Mouse (Mus musculus) small intestine, adult 10 weeks (tissue): ENCODE measurements around the gene Lrit3. TPM values are rescaled to one million over a fixed set of nuclear protein-coding genes. Genes with fewer than 3 reads are reported as not detected.

Experiments
- polyA plus RNA-seq: library from polyadenylated mRNA; stranded (reverse); fragments of 350-450 nt; fragmentation: Illumina TruSeq; extraction: RNeasy Lipid Tissue Mini Kit (QIAGEN cat#74804); gene quantifications from one replicate; pipeline ENCODE4 v1.2.3, GENCODE M21; 2014; ENCODE audit warnings: low replicate concordance

Lrit3 gene
- not detected for polyA plus RNA-seq

DNA sequence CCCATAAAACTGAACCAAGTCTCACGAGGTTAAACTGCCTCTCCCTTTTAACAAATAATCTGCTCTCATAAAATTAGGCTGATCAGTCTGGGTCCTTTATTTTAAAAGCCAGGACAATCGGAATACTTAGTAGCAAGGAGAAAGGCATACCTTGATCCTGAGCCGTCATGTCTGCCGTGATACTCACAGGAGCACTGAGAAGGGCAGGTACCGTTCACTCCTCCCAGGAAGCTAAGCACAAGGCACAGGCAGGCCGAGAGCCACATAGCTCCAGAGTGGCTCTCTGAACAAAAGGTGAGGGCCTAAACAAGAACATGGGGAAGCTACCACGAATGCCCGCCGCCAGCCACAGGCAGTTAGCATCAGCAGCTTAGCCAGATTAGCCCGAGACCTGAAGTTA, at the start of gene Lrit3:
Lrit3 (minus strand) TSS at position 266 of the 400 bp plus-strand sequence.

DNA sequence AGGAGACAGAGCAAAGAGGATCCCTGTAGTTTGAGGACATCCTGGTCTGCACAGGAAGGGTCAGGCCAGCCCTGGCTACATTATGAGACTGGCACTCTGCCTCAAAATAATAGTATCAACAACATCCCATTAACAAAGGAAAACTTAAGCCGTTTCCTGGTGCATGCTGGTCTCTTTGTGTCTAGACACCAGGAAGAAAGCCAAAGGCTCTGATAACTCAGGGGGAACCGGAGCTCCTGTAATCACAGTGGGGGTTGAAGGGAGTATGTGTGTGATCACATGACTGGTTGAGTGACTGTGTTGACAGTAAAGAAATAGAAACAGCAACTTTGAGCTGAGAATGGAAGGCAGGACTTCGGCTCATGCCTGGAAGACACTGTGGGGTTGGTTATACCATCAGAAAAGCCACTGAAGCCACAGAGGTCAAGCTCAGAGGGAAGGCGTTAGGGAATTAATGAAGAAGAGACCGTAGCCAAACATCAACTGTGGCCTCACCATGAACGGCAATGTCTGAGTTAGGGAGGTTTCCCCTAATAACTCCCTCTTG, 31.6 kb upstream of the Lrit3 start, which contains the start of gene Cfi:
Cfi (plus strand) TSS at position 497 of the 547 bp plus-strand sequence.

DNA sequence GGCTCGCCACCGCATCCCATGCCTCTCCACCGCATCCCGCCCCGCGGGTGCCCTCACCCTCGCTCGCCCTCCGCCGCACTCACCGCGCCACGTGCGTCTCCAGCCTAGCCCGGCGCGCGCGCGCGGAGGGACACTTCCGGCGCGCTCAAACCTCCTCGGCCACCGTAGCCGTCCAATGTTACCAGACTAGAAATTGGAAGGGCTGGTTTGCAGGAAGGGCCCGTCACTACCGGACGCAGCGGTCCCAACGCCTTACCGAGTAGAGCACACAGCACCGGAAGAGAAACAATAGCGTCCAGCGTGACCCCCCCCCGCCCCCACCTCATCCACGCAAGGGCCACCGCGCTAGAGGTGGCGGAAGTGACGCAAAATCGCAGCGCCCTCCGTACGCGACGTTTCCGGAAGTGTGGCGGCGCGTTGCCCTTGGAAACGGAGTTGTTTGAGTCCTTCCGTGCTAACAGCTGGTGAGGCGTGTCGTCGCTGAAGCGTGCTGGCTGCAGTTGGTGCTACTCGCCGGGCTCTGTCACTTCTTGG, 27.3 kb upstream of the Lrit3 start, which contains the start of gene Gar1:
Gar1 (minus strand) TSS at position 362 of the 534 bp plus-strand sequence.

DNA sequence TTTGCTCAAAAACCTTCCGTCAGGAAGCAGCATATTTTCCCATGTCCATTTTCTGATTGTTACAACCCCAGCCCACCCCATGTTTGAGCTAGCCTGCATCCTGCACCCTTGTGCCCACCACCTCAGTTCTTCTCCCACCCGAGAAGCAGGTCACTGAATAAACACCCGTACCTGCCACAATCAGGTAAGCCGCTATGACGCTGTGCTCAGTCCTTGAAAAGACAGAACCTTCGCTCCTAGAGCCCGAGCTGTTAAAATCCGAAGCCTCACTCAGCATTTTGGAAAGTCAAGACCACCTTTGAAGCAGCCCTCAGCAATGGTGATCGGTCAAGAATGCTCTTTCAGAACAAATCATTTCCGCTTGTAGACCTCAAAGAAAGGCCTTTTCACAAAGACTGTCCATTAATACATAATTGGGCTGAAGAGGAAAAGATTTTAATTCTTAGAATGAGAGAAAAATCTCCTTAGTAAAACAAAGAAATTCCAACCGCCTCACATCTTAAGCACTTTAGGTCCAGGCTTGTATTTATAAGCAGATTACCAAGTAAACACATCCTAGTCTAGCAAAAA, 18.5 kb upstream of the Lrit3 start, which contains the start of gene Rrh:
Rrh (minus strand) TSS at position 382 of the 570 bp plus-strand sequence.

DNA sequence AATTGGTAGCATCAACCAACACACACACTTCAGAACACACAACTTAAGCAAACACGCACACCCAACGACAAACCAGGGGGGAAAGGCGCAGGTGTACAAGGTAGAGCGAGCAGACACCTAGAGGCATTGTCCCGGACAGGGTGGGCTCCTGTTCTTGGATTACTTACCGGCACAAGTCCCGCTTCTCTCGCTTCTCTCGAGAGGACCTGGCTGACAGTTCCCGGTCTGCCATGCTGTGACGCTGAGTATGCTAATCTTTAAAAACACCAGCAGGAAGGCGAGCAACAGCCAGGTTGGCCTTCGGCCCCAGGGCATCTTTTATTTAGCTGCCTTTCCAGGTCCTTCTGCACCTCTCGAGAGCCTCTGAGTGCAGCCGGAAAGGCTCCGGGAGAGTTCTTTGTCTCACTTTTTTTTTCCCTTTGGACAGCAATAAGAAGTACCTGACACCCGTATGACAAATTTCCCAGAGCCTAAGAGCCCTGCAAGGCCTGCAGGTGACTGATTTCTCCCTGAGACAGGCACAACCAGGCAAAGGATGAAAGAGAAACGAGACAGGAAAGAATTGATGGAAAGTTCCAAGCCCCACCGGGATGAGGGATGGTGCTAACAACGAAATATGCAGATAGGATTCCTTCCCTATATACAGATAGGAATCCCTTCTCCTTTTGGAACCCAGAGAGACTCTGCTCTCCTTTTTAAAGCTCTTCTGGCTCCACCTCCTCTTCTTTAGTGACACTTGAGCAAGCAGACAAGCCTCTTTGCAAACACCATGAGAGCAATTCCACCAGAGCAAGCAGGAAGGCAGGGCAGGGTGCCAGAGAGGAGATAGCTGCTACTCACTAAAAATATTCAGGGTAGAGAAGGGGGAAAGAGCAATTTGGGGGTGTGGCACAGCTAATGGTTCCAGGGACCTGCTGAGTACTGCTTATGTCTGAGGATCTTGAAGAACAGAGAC, 48.9 kb downstream of the Lrit3 start, which contains the start of gene Egf:
Egf (minus strand) TSS at position 667 of the 955 bp plus-strand sequence.

Other genes with a start within 250 kb of the Lrit3 start
- gene Egf, start 48.7 kb downstream of the Lrit3 start, polyA plus RNA-seq: 1.1 TPM
- gene Rrh, start 18.6 kb upstream of the Lrit3 start, polyA plus RNA-seq: not detected
- gene Gar1, start 27.4 kb upstream of the Lrit3 start, polyA plus RNA-seq: 55.9 TPM
- 3.8 TPM for gene Cfi, start 31.9 kb upstream of the Lrit3 start, polyA plus RNA-seq
- gene Pla2g12a, start 74.6 kb upstream of the Lrit3 start, polyA plus RNA-seq: 7.2 TPM
- gene Casp6, start 97.4 kb upstream of the Lrit3 start, polyA plus RNA-seq: 353 TPM
- gene Mcub, start 166.2 kb upstream of the Lrit3 start, polyA plus RNA-seq: 1.9 TPM